Mouse (Mus musculus) gastrocnemius, adult 18-20 months (tissue): ENCODE measurements around the gene Kcnk12. TPM values are rescaled to one million over a fixed set of nuclear protein-coding genes. Genes with fewer than 3 reads are reported as not detected.

Experiments used
- DNase-seq: peaks from one replicate; pipeline ENCODE4 v3.0.0; 2021; ENCODE audit warnings: low spot score
- total RNA-seq, 2 experiments: library from RNA; stranded (reverse); gene quantifications; 2 replicates each; pipeline ENCODE4 v1.2.3; 2021

Kcnk12 gene
- total RNA-seq, 2 experiments from 2014 or later: not detected

DNA sequence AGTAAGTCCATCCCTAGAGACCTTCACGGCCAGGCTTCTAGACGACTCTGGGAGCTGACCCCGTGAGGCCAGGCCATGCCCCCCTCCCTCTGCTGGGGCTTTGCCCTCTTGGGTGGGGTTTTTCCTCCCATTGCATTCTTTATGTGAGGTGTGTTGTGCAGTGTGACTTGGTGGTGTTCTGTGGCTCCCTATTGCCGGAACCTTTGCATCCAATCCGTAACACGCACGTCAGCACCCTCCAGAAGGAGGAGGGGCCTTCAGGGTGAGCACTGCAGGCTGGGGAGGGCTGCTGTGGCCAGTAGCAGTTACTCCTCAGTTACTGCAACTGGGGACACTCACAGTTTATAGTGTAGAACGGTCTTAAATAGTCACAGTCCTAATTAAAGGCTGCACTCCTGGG is 97.7 kb downstream of the Kcnk12 start:
- no peak for DNase-seq

DNA sequence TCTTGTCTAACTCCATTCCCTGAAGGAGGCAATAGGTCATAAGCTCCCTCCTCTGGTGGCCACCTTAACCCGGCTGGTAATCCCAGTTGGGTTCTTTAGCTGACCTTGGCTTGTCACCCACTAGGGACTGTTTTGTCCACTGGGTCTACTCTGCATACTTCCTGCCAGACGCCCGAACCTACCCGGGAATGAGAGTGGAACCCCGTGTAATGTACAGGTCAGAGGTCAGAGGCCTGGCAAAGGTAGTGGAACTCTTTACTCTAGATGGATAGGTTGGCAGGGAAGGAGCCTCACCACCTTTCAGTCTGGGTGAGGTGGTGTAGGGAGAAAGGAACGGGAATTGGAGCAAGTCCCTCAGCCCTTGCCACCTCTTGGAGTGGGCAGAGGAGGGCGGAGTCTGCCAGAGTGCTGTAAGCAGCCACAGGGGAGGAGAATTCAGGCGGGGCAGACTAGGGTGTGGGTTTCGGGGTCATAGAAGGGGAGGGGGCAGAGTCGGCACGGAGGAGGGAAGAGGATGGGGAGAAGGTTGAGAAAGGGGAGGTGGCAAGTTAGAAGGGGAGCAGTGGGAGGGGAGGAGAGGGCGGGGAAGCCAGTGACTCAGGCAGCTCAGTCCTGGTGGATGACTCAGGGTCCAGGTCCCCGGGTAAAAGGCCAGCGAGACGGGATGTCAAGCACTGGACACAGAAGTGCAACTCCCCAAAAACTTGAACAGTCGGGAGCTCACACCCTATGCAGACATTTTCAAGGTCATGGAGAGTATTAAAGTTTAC is 98.6 kb downstream of the Kcnk12 start:
- DNase-seq: no peak

DNA sequence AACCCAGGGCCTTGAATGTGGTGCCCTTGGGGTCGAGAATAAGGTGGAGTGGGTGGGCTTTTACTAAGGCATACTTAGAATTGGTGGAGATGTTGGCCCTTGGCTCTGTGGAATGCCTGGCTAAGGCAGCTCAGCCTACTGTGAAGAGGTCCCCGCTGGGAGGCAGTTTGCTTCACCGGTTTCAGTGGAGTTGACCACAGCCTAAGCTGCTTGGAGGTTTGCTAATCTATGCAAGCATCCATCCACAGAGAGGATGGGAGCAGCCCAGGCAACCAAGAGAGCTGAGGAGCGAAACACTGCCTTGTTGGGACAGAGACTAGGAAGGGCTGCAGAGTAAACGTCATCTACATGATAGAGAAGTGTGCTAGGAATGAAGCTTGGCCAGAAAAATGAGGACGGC is 101.0 kb downstream of the Kcnk12 start:
- no peak for DNase-seq

DNA sequence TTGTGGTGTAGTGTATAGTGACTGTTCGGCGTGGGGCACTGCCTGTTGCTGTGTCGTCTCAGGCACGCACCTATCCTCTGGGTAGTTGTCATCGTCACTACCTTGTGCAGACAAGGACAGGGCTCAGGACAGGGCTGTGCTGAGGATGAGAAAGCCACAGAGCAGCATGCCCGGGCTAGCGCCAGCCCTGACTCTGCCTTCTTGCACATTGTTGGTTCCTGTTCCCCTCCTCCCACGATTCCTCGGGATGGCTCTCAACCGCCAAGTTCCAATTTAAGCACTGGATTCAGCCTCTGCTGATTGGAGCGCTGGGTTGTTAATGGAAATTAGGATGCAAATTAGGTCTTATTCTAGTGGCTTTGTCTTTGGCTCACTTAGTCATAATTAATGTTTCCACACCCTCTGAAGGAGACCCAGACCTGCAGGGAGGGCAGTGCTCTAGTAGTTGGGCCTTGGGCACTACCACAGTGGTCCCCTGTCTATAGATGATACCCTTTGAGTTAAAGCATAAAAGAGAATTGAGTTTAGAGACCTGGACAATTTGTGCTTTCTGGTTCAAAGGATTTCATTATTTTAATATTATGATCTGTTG is 101.8 kb downstream of the Kcnk12 start:
- DNase-seq: no peak

Other genes starting within 250 kb of the Kcnk12 start
- gene Epcam, start 162.0 kb downstream of the Kcnk12 start, total RNA-seq: not detected
- gene Msh2, start 125.7 kb downstream of the Kcnk12 start, total RNA-seq: 10 to 100 TPM; 10.4 to 13.9 TPM
- not detected for gene Rpl36-ps4, start 123.0 kb upstream of the Kcnk12 start, total RNA-seq
- 1 to 10 TPM; 4.1 to 4.4 TPM for gene Msh6, start 177.1 kb upstream of the Kcnk12 start, total RNA-seq